Mouse (Mus musculus) urinary bladder, postnatal 14 days (tissue): ENCODE data around the gene Gm11756.
"Not testable (repeated sequence)": the region's sequence is repeated elsewhere in the genome, so short reads cannot be mapped to it uniquely, and the experiment has no call there.

Experiments
- DNase-seq: peaks from one replicate; pipeline ENCODE4 v3.0.0; 2021; ENCODE audit warnings: low spot score

Gm11756 gene

GRCm38 (mm10) chr4:73920660-73921059, at the start of gene Gm11756:
Gene Gm11756, minus strand, starts transcription at chr4:73920760.
- DNase-seq: not testable (repeated sequence)

GRCm38 (mm10) chr4:73950375-73950896, 29.9 kb upstream of the Gm11756 start, which contains the start of gene 2310002L09Rik:
Gene 2310002L09Rik, minus strand, starts transcription at chr4:73950846.
- DNase-seq: no peak

GRCm38 (mm10) chr4:73905853-73906252, 14.7 kb downstream of the Gm11756 start, which contains the start of gene Gm13871:
Gene Gm13871, minus strand, starts transcription at chr4:73905953.
- not testable (repeated sequence) for DNase-seq

GRCm38 (mm10) chr4:73891012-73891411, 29.5 kb downstream of the Gm11756 start, which contains the start of gene Gm11757:
Gene Gm11757, minus strand, starts transcription at chr4:73891112.
- DNase-seq: not testable (repeated sequence)

GRCm38 (mm10) chr4:73876166-73876565, 44.4 kb downstream of the Gm11756 start, which contains the start of gene Gm11758:
Gene Gm11758, minus strand, starts transcription at chr4:73876266.
- not testable (repeated sequence) for DNase-seq
